In the genomic region with DNA sequence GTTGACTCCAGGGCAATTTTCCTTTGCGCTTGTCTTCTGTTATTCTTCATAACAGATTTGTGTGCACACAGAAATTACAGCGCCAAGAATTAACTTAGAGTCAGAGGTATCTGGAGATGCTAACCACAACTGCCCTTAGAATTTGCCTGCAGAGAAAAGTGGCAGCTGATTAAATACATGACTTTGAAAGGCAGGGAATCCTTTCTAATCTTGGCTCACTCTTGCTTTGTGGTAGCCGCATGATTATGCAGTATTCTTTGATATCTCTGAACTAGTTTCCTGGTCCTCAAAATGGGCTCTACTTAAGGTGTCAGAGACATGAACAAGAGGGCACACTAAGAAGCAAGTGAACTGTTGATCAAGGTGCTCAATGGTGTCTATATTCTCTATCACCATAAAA, we compare ENCODE assay signal across 22 mouse cellular contexts.
DNase-seq lines count a peak whose midpoint lies in the region; ATAC-seq and TF ChIP-seq lines count a peak whose summit lies in the region.
"Had no signal": no experiment of that assay in that cellular context is flagged by ENCODE, and none has a peak within 500 bp of the region (broad histone marks: within the 10 kb centered on the region; RNA-seq: fewer than 3 reads in every experiment).

No protein-coding gene starts in this region.

- DNase-seq in MEL (ENCODE audit: low read depth, low spot score) (peak; percentile 42), MEL-GATA-1-ER (ENCODE audit: extremely low read depth, low read depth) (peak; percentile 19)
- no peak for DNase-seq in right cerebral cortex, postnatal 4 days
- no peak for DNase-seq in layer of hippocampus, adult 9-11 months
- no peak for DNase-seq in left cerebral cortex, postnatal 25 days (ENCODE audit: low spot score in 2 of 2)
- DNase-seq: adrenal gland, adult 2 months; adrenal gland, adult 8-10 months; adrenal gland, postnatal 10 days; adrenal gland, postnatal 14 days; adrenal gland, postnatal 25 days; adrenal gland, postnatal 36 days; B cell, adult 2 months; cerebellum, adult 11 months; cerebellum, adult 11-12 months; cerebellum, adult 18-20 months; cerebellum, adult 8-10 months had no signal

- no peaks in the 10 kb centered on the region for H3K9me3 ChIP-seq in MEL (replicated peaks; ENCODE audit: insufficient read depth, low read length)
- H3K9me3 ChIP-seq: G1E had no signal

- ATAC-seq in common myeloid progenitor, adult 5-6 weeks (replicated peaks; ENCODE audit: low read depth, poor library complexity, severe bottlenecking), result peak; percentile 42; the same call in 1 of the 2 replicates
- ATAC-seq: activated CD4-positive, CD25-positive, alpha-beta regulatory T cell, adult 4 months; CD4-positive, CD25-positive, alpha-beta regulatory T cell, adult 4 months; Patski had no signal

- H3K79me2 ChIP-seq in MEL (ENCODE audit: control insufficient read depth, insufficient read depth, low read length, poor library complexity), result no peaks in the 10 kb centered on the region

- H3K27me3 ChIP-seq in MEL (ENCODE audit: control insufficient read depth in 1 of 2, insufficient read depth in 2 of 2, low read length in 2 of 2), result no peaks in the 10 kb centered on the region
- H3K27me3 ChIP-seq: CH12.LX, Patski had no signal

- peaks cover 0 to 2% of the 10 kb centered on the region in 2 experiments; a peak in 1 of 4 replicates for H3K36me3 ChIP-seq in MEL (ENCODE audit: control insufficient read depth in 1 of 2, insufficient read depth in 2 of 2, low read length in 2 of 2)

- no peak overlapping the region for H3K9ac ChIP-seq in MEL (ENCODE audit: control insufficient read depth, low read depth, low read length, poor library complexity, severe bottlenecking)

- peak; percentile 25 to 56; a peak in 3 of 4 replicates for TF ChIP-seq EP300 in MEL (IDR thresholded peaks at IDR 0.05; ENCODE audit: low read depth in 1 of 2, low read length in 2 of 2)

- intact Hi-C loops in left cerebral cortex, postnatal 25 days (cut with DNase I), result loop anchor here (2.0 kb wide), 1 partner anchor 16 kb away; no protein-coding TSS in a partner anchor

- H3K27ac ChIP-seq in MEL (ENCODE audit: control insufficient read depth, low read depth, low read length), result no peak overlapping the region

- TF ChIP-seq RAD21 in MEL (IDR thresholded peaks at IDR 0.05; ENCODE audit: low read depth, low read length), result no peak

- TF ChIP-seq POLR2A in MEL (IDR thresholded peaks at IDR 0.05; ENCODE audit: control insufficient read depth in 1 of 2, insufficient read depth in 1 of 2, low read depth in 1 of 2, low read length in 2 of 2, poor library complexity in 1 of 2), result no peak

- no peaks in the 10 kb centered on the region for H3K4me1 ChIP-seq in MEL (ENCODE audit: control insufficient read depth in 1 of 2, insufficient read depth in 2 of 2, low read length in 2 of 2)

- H3K4me3 ChIP-seq in MEL (ENCODE audit: control insufficient read depth in 1 of 2, insufficient read depth in 1 of 2, low read depth in 2 of 2, low read length in 2 of 2), result no peak overlapping the region

- no peak for TF ChIP-seq CTCF in MEL (IDR thresholded peaks at IDR 0.05 in 2 of 3, conservative IDR thresholded peaks at IDR 0.05 in 1 of 3; ENCODE audit: control insufficient read depth in 1 of 3, insufficient read depth in 1 of 3, low read depth in 2 of 3, low read length in 3 of 3, poor library complexity in 1 of 3, severe bottlenecking in 1 of 3)

TF ChIP-seq in MEL, 35 proteins besides CTCF, POLR2A, EP300 and RAD21:
- TF ChIP-seq RCOR1 (IDR thresholded peaks at IDR 0.05; ENCODE audit: low read depth, low read length) (peak; percentile 58; the same call in 1 of the 2 replicates), ZNF384 (IDR thresholded peaks at IDR 0.05; ENCODE audit: low read depth, low read length) (no peak), ETS1 (IDR thresholded peaks at IDR 0.05; ENCODE audit: low read depth, low read length) (0 out of 2 replicates have a peak, but pooled peaks have one; percentile 10), GABPA (IDR thresholded peaks at IDR 0.05; ENCODE audit: low read depth, low read length) (no peak), TCF12 (IDR thresholded peaks at IDR 0.05; ENCODE audit: low read depth, low read length) (0 out of 2 replicates have a peak, but pooled peaks have one; percentile 23), POLR2AphosphoS2 (IDR thresholded peaks at IDR 0.05; ENCODE audit: low read length) (no peak), UBTF (IDR thresholded peaks at IDR 0.05; ENCODE audit: borderline replicate concordance, insufficient read depth, low read depth, low read length) (no peak), SIN3A (IDR thresholded peaks at IDR 0.05; ENCODE audit: low read length) (no peak)

Comparison
In these comparisons a context has a peak if more than half of its experiments do, and no peak if none do; other contexts are left out.
1. DNase-seq: peak in MEL (single experiment) and MEL-GATA-1-ER (single experiment); none in right cerebral cortex, postnatal 4 days (single experiment), layer of hippocampus, adult 9-11 months (single experiment) and left cerebral cortex, postnatal 25 days (0 of 2).